ENCODE assay signal across 1 mouse cellular context in genomic region chr12:82234463-82235223, GRCm38 (mm10).
TF ChIP-seq lines count a peak whose summit lies in the region.

No protein-coding gene starts in this region.

TF ChIP-seq in CH12.LX, 34 proteins besides CTCF, POLR2A, EP300 and RAD21 (continued from another document):
- TF ChIP-seq RCOR1 (conservative IDR thresholded peaks at IDR 0.05; ENCODE audit: low read depth, low read length) (0 out of 2 replicates have a peak, but pooled peaks have one; percentile 36), KAT2A (IDR thresholded peaks at IDR 0.05; ENCODE audit: insufficient replicate concordance, low read length) (no peak), ZC3H11A (IDR thresholded peaks at IDR 0.05; ENCODE audit: low read depth, low read length) (no peak), JUND (conservative IDR thresholded peaks at IDR 0.05; ENCODE audit: low read depth, low read length) (no peak), ETS1 (conservative IDR thresholded peaks at IDR 0.05; ENCODE audit: low read depth, low read length) (peak; percentile 51), UBTF (IDR thresholded peaks at IDR 0.05; ENCODE audit: low read depth, low read length) (no peak), TBP (conservative IDR thresholded peaks at IDR 0.05; ENCODE audit: low read depth, low read length) (no peak), BHLHE40 (IDR thresholded peaks at IDR 0.05; ENCODE audit: low read depth, low read length) (peak; percentile 50; the same call in 1 of the 2 replicates), SMC3 (IDR thresholded peaks at IDR 0.05; ENCODE audit: low read depth, low read length) (no peak), MAFK (IDR thresholded peaks at IDR 0.05; ENCODE audit: insufficient replicate concordance, low read length) (no peak), ZKSCAN1 (IDR thresholded peaks at IDR 0.05; ENCODE audit: borderline replicate concordance, low read depth, low read length) (no peak), POLR2AphosphoS2 (IDR thresholded peaks at IDR 0.05; ENCODE audit: low read depth, low read length) (no peak)
